Mouse (Mus musculus) liver, embryonic 14.5 days (tissue): ENCODE data around the gene Npr1.

Experiments
- CTCF ChIP-seq: IDR thresholded peaks from 2 replicates; pipeline ENCODE4 v1.5.1; 2016; ENCODE audit warnings: antibody characterized with exemption, low read depth, control low read depth
- EP300 ChIP-seq: IDR thresholded peaks from 2 replicates; pipeline ENCODE4 v1.6.1; 2016; ENCODE audit warnings: antibody characterized with exemption, low read depth

GRCm38 (mm10) chr3:90488576-90488975 lies 22.9 kb upstream of the Npr1 start:
- TF ChIP-seq EP300 (no peak), CTCF (no peak)
